Mouse (Mus musculus): ENCODE measurements at regions not wholly inside any gene's neighbourhood (a gene's known extent, or its start where the extent isn't known, plus 50 kb on each side); places are given as distances from the start of the nearest gene placed in this dataset.
A peak's percentile ranks its signal among the peaks of the same experiment; 100 is the strongest.

- peak; percentile 81 for DNase-seq
- no peak for TF ChIP-seq CTCF (IDR thresholded peaks at IDR 0.05)
- intact Hi-C loops (cut with DNase I) = loop anchor here (5.0 kb wide), 1 partner anchor 829 kb away; no protein-coding TSS in a partner anchor
- H3K4me3 ChIP-seq = peak overlapping the region; percentile 65
- H3K27ac ChIP-seq = no peak overlapping the region
These were observed 254.2 kb upstream of the Nfe2l3 start for GRCm38 (mm10) chr6:51178061-51178791.

GRCm38 (mm10) chr6:51178799-51179398, 253.6 kb upstream of the Nfe2l3 start:
- no peak for TF ChIP-seq CTCF (IDR thresholded peaks at IDR 0.05)
- no peak for DNase-seq
- Histone ChIP-seq H3K27ac (no peak overlapping the region), H3K4me3 (peak overlapping the region; percentile 31; the same call in 1 of the 2 replicates)
- intact Hi-C loops (cut with DNase I) = loop anchor here (5.0 kb wide), 1 partner anchor 828 kb away; no protein-coding TSS in a partner anchor

DNA sequence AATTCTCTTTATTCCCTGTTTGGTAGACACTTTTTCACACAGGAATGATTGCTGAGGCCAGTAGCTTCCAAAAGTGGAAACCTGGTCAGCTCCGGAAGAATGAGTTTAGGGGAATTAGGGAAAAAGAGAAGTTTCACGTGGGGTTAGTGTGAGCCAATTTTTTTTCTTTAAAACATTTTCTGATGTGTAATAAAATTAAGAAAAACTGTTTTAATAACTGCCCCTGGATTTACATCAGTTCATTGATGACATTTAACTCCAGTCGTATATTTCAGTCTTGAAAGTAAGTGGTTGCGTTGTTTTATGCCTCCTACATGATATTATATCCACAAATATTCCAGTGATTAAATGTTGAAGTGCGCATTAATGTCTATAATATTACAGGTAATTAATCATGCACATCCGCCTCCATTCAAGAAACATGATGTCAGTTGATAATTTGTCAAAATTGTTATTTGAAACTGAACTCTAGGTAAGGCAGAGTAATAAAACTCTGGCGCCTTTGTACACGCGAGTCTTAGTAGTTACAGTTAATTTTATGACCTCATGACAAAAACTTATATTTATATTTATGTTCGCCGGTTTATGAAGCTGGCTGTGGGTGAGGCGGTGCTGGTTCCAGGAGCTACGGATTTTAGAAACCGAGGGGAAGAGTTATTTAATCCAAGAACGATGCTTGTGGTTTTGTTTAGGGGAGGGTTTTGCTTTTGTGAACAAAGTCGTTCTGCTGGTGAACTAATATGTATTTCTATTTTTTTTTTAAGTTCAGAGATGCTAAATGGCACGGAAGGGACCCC, 252.5 kb upstream of the Nfe2l3 start:
- Histone ChIP-seq H3K4me3 (no peak overlapping the region), H3K27ac (no peak overlapping the region)
- TF ChIP-seq CTCF (IDR thresholded peaks at IDR 0.05) = no peak
- DNase-seq = no peak
- intact Hi-C loops (cut with DNase I) = loop anchor here (2.0 to 5.0 kb wide), 2 partner anchors 827 to 1961 kb away; no protein-coding TSS in a partner anchor

DNA sequence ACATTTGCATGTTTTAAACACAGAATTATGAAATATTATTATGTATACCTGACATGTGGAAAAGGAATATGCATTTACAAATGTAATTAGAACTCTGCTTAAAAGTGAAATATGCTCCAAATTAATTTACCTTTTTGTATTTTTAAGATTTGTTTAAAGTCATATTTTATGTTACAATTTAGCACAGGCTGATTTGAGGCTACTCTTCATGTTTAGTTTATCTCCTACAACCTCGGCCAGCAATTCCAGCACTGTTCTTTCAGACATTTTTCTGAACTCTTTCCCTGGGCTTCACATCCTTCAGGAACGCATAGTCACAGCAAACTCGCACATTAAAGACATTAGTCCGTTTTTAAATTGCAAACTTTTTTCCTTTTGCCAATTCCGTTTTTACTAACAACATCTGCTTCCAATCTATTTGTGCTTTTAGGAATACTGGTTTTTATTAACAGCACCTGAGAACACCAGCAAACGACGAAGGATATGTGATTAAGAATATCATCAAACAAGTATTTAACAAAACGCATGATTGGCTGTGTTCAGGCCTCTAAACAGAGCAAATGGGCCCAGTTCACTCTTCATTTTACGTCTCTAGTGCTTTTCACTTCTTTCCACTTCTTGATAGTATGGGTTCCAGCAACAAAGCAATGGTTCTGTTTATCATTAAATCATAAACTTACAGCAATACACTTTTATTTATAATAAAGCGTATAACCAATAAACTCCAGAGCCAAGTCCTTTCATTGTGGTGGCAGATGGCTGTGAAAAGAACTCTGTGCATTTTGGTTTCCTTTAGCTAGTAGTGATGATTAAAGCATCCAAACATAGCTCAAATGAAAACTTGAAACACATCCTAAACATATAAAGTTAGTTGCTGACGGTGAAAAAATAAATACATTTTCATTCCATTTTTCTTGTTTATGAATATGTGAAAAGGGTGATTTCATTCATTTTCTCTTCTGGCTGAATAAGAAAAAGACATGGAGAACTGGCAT, 251.3 kb upstream of the Nfe2l3 start:
- Histone ChIP-seq H3K27ac (no peak overlapping the region), H3K4me3 (no peak overlapping the region)
- intact Hi-C loops (cut with DNase I) = loop anchor here (2.0 kb wide), 1 partner anchor 1962 kb away; no protein-coding TSS in a partner anchor
- no peak for DNase-seq
- TF ChIP-seq CTCF (IDR thresholded peaks at IDR 0.05) = no peak

DNA sequence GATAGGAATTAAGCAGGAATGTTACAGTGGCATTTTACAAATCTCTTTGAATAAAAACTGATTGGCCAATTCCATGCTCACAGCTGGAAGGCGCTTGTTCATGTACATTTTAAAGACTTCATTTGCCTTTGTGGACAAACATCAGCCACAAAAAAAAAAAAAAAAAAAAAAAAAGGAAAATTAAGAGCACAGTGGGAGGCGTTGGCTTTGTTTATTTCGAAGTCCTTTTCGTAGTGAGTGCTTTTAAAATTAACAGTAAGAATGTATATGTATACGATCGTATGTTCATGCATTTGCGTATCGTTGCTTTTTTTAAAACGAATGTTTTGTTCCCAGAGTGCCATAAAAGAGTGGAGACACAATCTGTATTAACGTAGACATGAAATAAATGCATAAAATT, 250.6 kb upstream of the Nfe2l3 start:
- no peak for TF ChIP-seq CTCF (IDR thresholded peaks at IDR 0.05)

DNA sequence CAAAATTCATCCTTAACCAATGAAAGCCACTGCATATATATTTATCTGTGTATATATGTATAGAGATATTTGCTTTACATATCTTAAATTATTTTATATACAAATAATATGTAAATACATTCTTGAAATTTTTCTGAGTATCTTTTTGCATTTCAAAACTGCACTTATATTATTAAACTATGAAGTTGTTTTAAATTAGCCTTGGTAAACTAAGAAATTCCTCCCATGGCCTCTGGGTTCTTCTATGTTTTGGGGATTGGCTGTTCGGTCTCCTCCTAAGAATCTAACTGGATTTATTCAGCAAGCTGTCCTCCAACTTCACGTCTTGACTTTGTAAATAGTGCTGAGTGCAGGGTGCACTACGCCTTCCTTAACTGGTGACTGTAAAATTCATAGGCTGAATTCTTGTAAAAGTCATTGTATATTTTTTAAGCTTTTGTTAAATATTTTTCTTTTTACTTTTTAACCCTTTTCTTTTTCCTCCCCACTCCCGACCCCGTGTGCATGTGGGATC, 249.6 kb upstream of the Nfe2l3 start:
- DNase-seq = no peak

More for the DNA sequence above, 250.6 kb upstream of the Nfe2l3 start:
- no peak for DNase-seq
- Histone ChIP-seq H3K27ac (no peak overlapping the region), H3K4me3 (no peak overlapping the region)
- intact Hi-C loops (cut with DNase I) = loop anchor here (2.0 kb wide), 1 partner anchor 1963 kb away; no protein-coding TSS in a partner anchor

GRCm38 (mm10) chr6:51183576-51184420, 248.7 kb upstream of the Nfe2l3 start:
- no peak overlapping the region for H3K27ac ChIP-seq
- intact Hi-C loops (cut with DNase I) = no loop called here
- no peak for TF ChIP-seq CTCF (IDR thresholded peaks at IDR 0.05)

More for the DNA sequence above, 249.6 kb upstream of the Nfe2l3 start:
- TF ChIP-seq CTCF (IDR thresholded peaks at IDR 0.05) = no peak
- intact Hi-C loops (cut with DNase I) = no loop called here
- Histone ChIP-seq H3K27ac (no peak overlapping the region), H3K4me3 (no peak overlapping the region)

DNA sequence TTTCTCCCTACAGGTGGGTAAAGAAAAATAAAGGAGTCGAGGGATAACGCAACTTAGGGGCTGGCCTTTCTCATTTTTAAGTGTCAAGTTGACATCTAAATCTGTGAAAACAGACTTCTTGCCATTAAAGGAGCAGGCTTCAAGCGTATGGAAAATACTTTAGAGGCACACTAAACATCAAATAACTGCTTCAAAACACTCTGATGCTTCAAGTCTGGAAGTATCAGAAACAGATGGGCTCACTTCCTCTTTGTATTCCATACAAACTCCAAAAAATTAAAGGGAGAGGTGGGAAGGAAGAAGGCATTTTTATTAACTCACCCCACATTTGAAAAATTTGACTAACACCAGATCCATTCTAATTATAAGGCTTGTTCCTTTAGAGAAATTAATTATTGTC, 248.0 kb upstream of the Nfe2l3 start:
- H3K4me3 ChIP-seq = no peak overlapping the region
- no peak for TF ChIP-seq CTCF (IDR thresholded peaks at IDR 0.05)
- intact Hi-C loops (cut with DNase I) = no loop called here
- H3K27ac ChIP-seq = no peak overlapping the region
- no peak for DNase-seq

More at GRCm38 (mm10) chr6:51183576-51184420, 248.7 kb upstream of the Nfe2l3 start:
- no peak for DNase-seq
- H3K4me3 ChIP-seq = no peak overlapping the region

- DNase-seq = no peak
- Histone ChIP-seq H3K4me3 (no peak overlapping the region), H3K27ac (no peak overlapping the region)
- TF ChIP-seq CTCF (IDR thresholded peaks at IDR 0.05) = no peak
- intact Hi-C loops (cut with DNase I) = no loop called here
These were observed 247.3 kb upstream of the Nfe2l3 start for GRCm38 (mm10) chr6:51185201-51185600.

DNA sequence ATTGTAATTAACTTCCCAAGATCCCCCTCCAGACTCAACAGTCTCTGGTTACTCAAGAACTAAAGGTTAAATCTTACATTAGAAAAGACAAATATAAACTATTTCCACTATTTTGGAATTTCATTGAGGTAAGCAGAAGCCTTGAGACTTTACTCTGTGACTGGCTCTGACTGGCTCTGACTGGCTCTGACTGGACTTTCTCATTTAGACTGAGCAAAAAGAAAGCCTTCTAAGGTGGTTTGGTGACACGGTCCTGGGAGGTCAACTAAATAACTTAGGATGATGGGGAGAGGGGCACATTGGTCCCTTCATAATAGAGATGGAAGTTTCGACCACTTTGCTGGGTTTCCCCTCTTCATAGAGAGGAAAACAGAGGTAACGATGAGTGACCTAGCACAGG, 243.3 kb upstream of the Nfe2l3 start:
- no peak overlapping the region for H3K27ac ChIP-seq
- H3K4me3 ChIP-seq = no peak overlapping the region
- intact Hi-C loops (cut with DNase I) = no loop called here
- DNase-seq = no peak
- no peak for TF ChIP-seq CTCF (IDR thresholded peaks at IDR 0.05)

- H3K27ac ChIP-seq = no peak overlapping the region
- no peak overlapping the region for H3K4me3 ChIP-seq
- intact Hi-C loops (cut with DNase I) = no loop called here
- no peak for TF ChIP-seq CTCF (IDR thresholded peaks at IDR 0.05)
- DNase-seq = no peak
These were observed 239.6 kb upstream of the Nfe2l3 start for GRCm38 (mm10) chr6:51192826-51193225.

All from gastrocnemius, adult 2 months (tissue).